Mouse (Mus musculus) hindbrain, embryonic 12.5 days (tissue): Measurements from ENCODE around the gene Slc13a5. TPM values are rescaled to one million over a fixed set of nuclear protein-coding genes. Genes with fewer than 3 reads are reported as not detected.

Experiments
- polyA plus RNA-seq: library from polyadenylated mRNA; unstranded; fragments of >200 nt; fragmentation: Nextera tagmentation; extraction: Ambion mirVana; gene quantifications from 2 replicates; pipeline ENCODE4 v1.2.1, GENCODE M21; 2016

Gene Slc13a5
- polyA plus RNA-seq, 1 experiment from 2014 or later, result 0.52 TPM

Other genes starting within 250 kb of the Slc13a5 start
- 0.25 and 0.40 TPM in 2 replicates for gene Aipl1, start 229.7 kb downstream of the Slc13a5 start, polyA plus RNA-seq
- 98.6 and 104 TPM in 2 replicates for gene Pimreg, start 225.2 kb downstream of the Slc13a5 start, polyA plus RNA-seq
- 1.1 and 1.8 TPM in 2 replicates for gene Pitpnm3, start 131.4 kb downstream of the Slc13a5 start, polyA plus RNA-seq
- 0.91 and 1.1 TPM in 2 replicates for gene Gm43951, start 60.4 kb downstream of the Slc13a5 start, polyA plus RNA-seq
- gene 4933427D14Rik, start 59.8 kb downstream of the Slc13a5 start, polyA plus RNA-seq, result 19.6 and 19.9 TPM in 2 replicates
- gene Txndc17, start 59.7 kb downstream of the Slc13a5 start, polyA plus RNA-seq, result 159 and 167 TPM in 2 replicates
- gene Med31, start 51.6 kb downstream of the Slc13a5 start, polyA plus RNA-seq, result 49.6 and 57.6 TPM in 2 replicates
- gene Xaf1, start 34.4 kb upstream of the Slc13a5 start, polyA plus RNA-seq, result 1.9 and 2.6 TPM in 2 replicates
- gene Fbxo39, start 47.2 kb upstream of the Slc13a5 start, polyA plus RNA-seq, result not detected in 2 replicates
- gene Tekt1, start 95.2 kb upstream of the Slc13a5 start, polyA plus RNA-seq, result 6.6 and 7.9 TPM in 2 replicates
- 14.5 and 15.3 TPM in 2 replicates for gene Smtnl2, start 144.5 kb upstream of the Slc13a5 start, polyA plus RNA-seq
- 0.32 TPM in 1 of 2 replicates, not detected in the other for gene Ggt6, start 168.3 kb upstream of the Slc13a5 start, polyA plus RNA-seq
- 112 and 123 TPM in 2 replicates for gene Mybbp1a, start 174.1 kb upstream of the Slc13a5 start, polyA plus RNA-seq
- gene Spns2, start 222.7 kb upstream of the Slc13a5 start, polyA plus RNA-seq, result 8.8 and 9.3 TPM in 2 replicates